In genomic region chr1:120468891-120469290, GRCm38 (mm10) we compare ENCODE assay signal across 7 mouse cellular contexts. TPM values are rescaled to one million over a fixed set of nuclear protein-coding genes. Genes with fewer than 3 reads are reported as not detected.
DNase-seq lines count a peak whose midpoint lies in the region.

No protein-coding gene starts in this region.

- peak; percentile 41 for DNase-seq in A20 (ENCODE audit: low read depth, low spot score)
- DNase-seq in CD4-positive, CD25-positive, alpha-beta regulatory T cell, adult 2 months (ENCODE audit: low read depth, low spot score) = peak; percentile 73
- peak; percentile 40 for DNase-seq in c-Kit-positive CD71-negative TER-119-negative erythroid progenitor cells, embryonic 14.5 days (ENCODE audit: low read depth)
- DNase-seq in gastrocnemius, postnatal 36 days = peak; percentile 25 to 30
- peak; percentile 22 to 37 for DNase-seq in layer of hippocampus, adult 18-20 months (ENCODE audit: low spot score in 2 of 2)
- DNase-seq in lung, postnatal 36 days = peak; percentile 22
- DNase-seq in skeletal muscle tissue, adult 2 months (ENCODE audit: low read depth, low spot score) = peak; percentile 4

- intact Hi-C loops in gastrocnemius, postnatal 36 days (cut with DNase I) = loop anchor here (2.0 kb wide), 1 partner anchor 270 kb away; no protein-coding TSS in a partner anchor

RNA-seq across cellular contexts. Expression of gene Marco, which starts 35.9 kb away (rescaled TPM):
- total RNA-seq in gastrocnemius, postnatal 36 days (2021) = under 1 TPM in 1 of 2 experiments, not detected in 1; 0.18 TPM
- not detected for total RNA-seq in layer of hippocampus, adult 18-20 months (2021)

Comparison
In these comparisons a context has a peak if more than half of its experiments do, and no peak if none do; other contexts are left out.
1. Peak in every context shown above with its lines: DNase-seq.
2. DNase-seq: peak in every context shown above with its lines; median percentile 73 in CD4-positive, CD25-positive, alpha-beta regulatory T cell, adult 2 months; 41 in A20; 40 in c-Kit-positive CD71-negative TER-119-negative erythroid progenitor cells, embryonic 14.5 days; 30 in layer of hippocampus, adult 18-20 months; 28 in gastrocnemius, postnatal 36 days; 22 in lung, postnatal 36 days; 4 in skeletal muscle tissue, adult 2 months.